Mouse (Mus musculus): ENCODE data around the gene Gm17509. TPM values are rescaled to one million over a fixed set of nuclear protein-coding genes. Genes with fewer than 3 reads are reported as not detected.
A peak's percentile ranks its signal among the peaks of the same experiment; 100 is the strongest.

The Gm17509 gene
- polyA plus RNA-seq, 1 experiment from 2014 or later, result 0.37 TPM

DNA sequence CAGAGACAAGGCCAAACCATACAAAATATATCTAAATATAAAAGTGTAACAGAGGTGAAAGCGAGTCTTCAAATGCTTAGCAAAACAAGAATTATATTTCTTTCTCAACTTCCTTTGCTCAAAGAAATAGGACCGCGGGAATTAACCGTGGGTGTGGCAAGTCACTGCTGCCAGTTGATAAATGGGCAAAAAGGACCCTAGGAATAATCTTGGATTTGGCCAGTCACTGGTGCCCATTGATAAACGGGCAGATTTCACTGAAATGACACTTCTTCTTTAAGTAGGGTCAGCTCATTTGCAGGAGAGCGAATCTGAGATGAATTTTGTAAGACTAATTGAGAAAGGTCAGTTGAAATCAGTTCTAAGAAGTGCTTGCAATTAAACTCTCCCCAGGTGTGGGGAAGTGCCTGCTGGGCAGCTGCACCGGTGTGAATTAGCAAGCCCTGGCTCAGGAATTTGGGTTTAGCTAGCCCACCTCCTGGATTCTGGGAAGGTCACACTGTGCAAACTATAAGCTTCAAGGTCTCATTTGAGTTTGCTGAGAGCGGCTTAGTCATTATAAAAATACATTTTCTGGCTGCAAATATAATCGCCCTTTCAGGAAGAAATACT lies 4.0 kb downstream of the Gm17509 start:
- Histone ChIP-seq H3K27me3 (ENCODE audit: control insufficient read depth, insufficient read depth, low read length) (no peaks in the 10 kb centered on the region), H3K9me3 (ENCODE audit: control insufficient read depth, low read length) (no peaks in the 10 kb centered on the region), H3K4me2 (ENCODE audit: low read depth) (no peak overlapping the region), H3K27ac (ENCODE audit: low read depth, low read length) (no peak overlapping the region), H3K9ac (ENCODE audit: low read length) (no peak overlapping the region), H3K36me3 (ENCODE audit: control insufficient read depth, insufficient read depth, low read length) (no peaks in the 10 kb centered on the region), H3K4me3 (ENCODE audit: low read depth, low read length) (no peak overlapping the region), H3K4me1 (ENCODE audit: control insufficient read depth, insufficient read depth, low read length) (no peaks in the 10 kb centered on the region)
- no peak for DNase-seq (ENCODE audit: low spot score)
- ATAC-seq (ENCODE audit: insufficient read depth, low FRiP score, low TSS enrichment), result no peak
- 28% methylated on average over 9 of the region's 9 CpGs for WGBS

DNA sequence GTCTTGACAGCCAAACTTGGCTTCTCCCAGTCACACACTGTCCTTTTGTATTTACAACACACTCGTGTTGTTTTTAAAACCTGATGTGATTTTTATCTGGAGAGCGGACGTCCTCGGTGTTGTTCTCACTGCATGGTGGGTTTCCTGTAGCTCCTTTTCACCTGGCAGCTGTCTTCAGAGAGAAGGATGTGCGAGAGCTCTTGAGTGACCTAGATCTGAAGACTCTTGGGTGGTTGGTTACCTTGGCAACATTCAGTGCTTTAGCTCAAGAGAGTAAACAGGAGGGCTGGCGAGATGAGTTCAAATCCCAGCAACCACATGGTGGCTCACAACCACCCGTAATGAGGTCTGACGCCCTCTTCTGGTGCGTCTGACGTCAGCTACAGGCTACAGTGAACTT lies 4.7 kb downstream of the Gm17509 start:
- no peaks in the 10 kb centered on the region for H3K4me1 ChIP-seq (ENCODE audit: control insufficient read depth, insufficient read depth, low read length)
- H3K9ac ChIP-seq (ENCODE audit: low read length), result no peak overlapping the region
- H3K36me3 ChIP-seq (ENCODE audit: control insufficient read depth, insufficient read depth, low read length), result no peaks in the 10 kb centered on the region
- no peaks in the 10 kb centered on the region for H3K27me3 ChIP-seq (ENCODE audit: control insufficient read depth, insufficient read depth, low read length)
- 21% methylated on average over 10 of the region's 10 CpGs for WGBS
- DNase-seq (ENCODE audit: low spot score), result no peak
- no peak for ATAC-seq (ENCODE audit: insufficient read depth, low FRiP score, low TSS enrichment)
- H3K27ac ChIP-seq (ENCODE audit: low read depth, low read length), result no peak overlapping the region
- no peak overlapping the region for H3K4me3 ChIP-seq (ENCODE audit: low read depth, low read length)
- no peak overlapping the region for H3K4me2 ChIP-seq (ENCODE audit: low read depth)
- no peaks in the 10 kb centered on the region for H3K9me3 ChIP-seq (ENCODE audit: control insufficient read depth, low read length)

DNA sequence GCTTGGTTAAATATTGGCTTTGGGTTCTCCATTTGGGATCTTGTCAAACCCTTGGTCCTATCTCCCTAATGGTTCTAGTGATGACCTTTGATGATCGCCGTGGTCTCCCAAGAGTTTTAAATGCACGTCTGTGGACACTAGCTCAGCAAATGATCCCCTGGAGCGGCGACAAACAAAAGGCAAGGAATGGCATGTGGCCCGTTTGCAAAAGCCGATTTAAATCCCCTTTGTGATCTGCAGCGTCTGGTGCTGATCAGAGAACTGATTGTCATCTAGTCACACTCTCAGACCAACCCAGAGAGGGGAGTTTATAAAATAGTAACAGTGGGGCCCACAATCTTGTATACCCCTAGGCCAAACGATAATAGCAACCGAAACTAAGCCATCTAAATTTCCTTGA lies 5.4 kb downstream of the Gm17509 start:
- no peaks in the 10 kb centered on the region for H3K27me3 ChIP-seq (ENCODE audit: control insufficient read depth, insufficient read depth, low read length)
- H3K4me3 ChIP-seq (ENCODE audit: low read depth, low read length), result no peak overlapping the region
- DNase-seq (ENCODE audit: low spot score) (no peak), ATAC-seq (ENCODE audit: insufficient read depth, low FRiP score, low TSS enrichment) (no peak)
- 7% methylated on average over 10 of the region's 10 CpGs for WGBS
- no peaks in the 10 kb centered on the region for H3K36me3 ChIP-seq (ENCODE audit: control insufficient read depth, insufficient read depth, low read length)
- no peaks in the 10 kb centered on the region for H3K4me1 ChIP-seq (ENCODE audit: control insufficient read depth, insufficient read depth, low read length)
- H3K9ac ChIP-seq (ENCODE audit: low read length), result no peak overlapping the region
- H3K4me2 ChIP-seq (ENCODE audit: low read depth), result no peak overlapping the region
- no peak overlapping the region for H3K27ac ChIP-seq (ENCODE audit: low read depth, low read length)
- no peaks in the 10 kb centered on the region for H3K9me3 ChIP-seq (ENCODE audit: control insufficient read depth, low read length)

DNA sequence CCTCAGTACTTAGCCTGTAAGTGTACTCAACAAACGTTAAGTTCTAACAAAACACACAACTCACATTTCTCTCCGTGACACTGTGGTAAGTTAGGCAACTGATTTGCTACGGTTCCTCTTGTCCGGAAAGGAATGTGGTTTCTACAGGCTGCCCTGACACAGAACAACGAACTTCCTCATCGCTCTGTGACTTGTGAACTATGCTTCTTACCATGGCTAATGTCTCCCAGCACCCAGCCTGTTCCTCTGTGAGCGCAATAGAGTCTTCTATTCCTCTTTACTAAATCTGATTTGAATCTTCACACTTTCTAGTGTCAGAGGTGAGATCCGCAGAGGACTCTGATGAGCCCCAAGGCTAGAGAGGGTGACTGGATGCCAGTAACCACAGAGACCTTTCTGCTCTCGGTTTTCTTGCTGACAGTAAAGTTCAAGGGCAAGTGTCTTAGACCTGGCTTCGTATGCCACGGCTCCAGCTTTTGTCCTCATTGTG lies 9.4 kb downstream of the Gm17509 start:
- H3K4me1 ChIP-seq (ENCODE audit: control insufficient read depth, insufficient read depth, low read length), result no peaks in the 10 kb centered on the region
- 52% methylated on average over 11 of the region's 11 CpGs for WGBS
- ATAC-seq (ENCODE audit: insufficient read depth, low FRiP score, low TSS enrichment) (no peak), DNase-seq (ENCODE audit: low spot score) (no peak)
- H3K9me3 ChIP-seq (ENCODE audit: control insufficient read depth, low read length), result no peaks in the 10 kb centered on the region
- H3K9ac ChIP-seq (ENCODE audit: low read length), result no peak overlapping the region
- no peaks in the 10 kb centered on the region for H3K36me3 ChIP-seq (ENCODE audit: control insufficient read depth, insufficient read depth, low read length)
- no peak overlapping the region for H3K27ac ChIP-seq (ENCODE audit: low read depth, low read length)
- no peaks in the 10 kb centered on the region for H3K27me3 ChIP-seq (ENCODE audit: control insufficient read depth, insufficient read depth, low read length)
- H3K4me3 ChIP-seq (ENCODE audit: low read depth, low read length), result no peak overlapping the region
- H3K4me2 ChIP-seq (ENCODE audit: low read depth), result no peak overlapping the region

DNA sequence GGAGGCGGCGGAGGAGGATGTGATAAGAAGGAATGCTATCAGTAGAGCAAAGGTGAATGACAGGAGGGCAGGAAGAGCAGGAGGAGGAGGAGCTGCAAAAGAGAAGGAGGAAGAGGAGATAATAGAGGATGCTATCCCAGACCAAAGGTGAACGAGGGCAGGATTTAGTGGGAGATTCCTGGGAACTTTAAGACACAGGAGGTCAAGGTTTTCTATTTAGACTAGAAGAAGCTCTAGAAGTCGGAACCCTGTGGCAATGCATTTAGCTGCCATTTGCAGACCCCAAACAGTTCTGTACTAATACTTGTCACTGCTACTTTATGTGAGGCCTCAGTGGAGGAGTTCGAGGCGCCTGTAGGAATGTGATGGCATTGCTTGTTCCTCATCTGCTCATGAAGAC lies 12.6 kb downstream of the Gm17509 start, which contains the start of gene Emb:
TSS of gene Emb (plus strand) at position 301 of the 400 bp plus-strand sequence.
- H3K27me3 ChIP-seq (ENCODE audit: control insufficient read depth, insufficient read depth, low read length), result no peaks in the 10 kb centered on the region
- ATAC-seq (ENCODE audit: insufficient read depth, low FRiP score, low TSS enrichment), result no peak
- H3K9me3 ChIP-seq (ENCODE audit: control insufficient read depth, low read length), result no peaks in the 10 kb centered on the region
- no peak within 1 kb of the TSS for H3K9ac ChIP-seq (ENCODE audit: low read length)
- H3K4me2 ChIP-seq (ENCODE audit: low read depth), result no peak within 1 kb of the TSS
- DNase-seq (ENCODE audit: low spot score), result no peak
- no peak within 1 kb of the TSS for H3K4me3 ChIP-seq (ENCODE audit: low read depth, low read length)
- 87% methylated on average over 6 of the region's 6 CpGs for WGBS
- no peaks in the 10 kb centered on the region for H3K36me3 ChIP-seq (ENCODE audit: control insufficient read depth, insufficient read depth, low read length)
- H3K4me1 ChIP-seq (ENCODE audit: control insufficient read depth, insufficient read depth, low read length), result no peaks in the 10 kb centered on the region
- no peak within 1 kb of the TSS for H3K27ac ChIP-seq (ENCODE audit: low read depth, low read length)

DNA sequence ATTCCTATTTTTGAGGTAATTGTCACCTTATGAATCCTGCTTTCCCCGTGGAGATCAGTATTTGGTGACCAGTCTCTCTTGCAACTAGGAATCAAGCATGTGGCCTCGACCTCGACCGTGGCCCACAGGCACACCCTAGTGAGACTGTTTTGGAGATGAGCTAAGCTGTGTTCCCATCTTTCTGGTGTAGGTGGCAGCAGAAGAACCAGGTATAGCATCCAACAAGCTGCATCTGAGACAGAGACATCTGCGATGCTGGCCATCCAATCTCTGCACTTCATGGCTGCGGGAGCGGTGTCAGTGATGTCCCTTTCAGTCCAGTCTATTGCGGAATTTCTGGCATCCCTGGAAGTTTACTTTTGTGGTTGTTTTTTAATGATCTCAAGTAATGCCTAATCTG lies 14.8 kb downstream of the Gm17509 start:
- Histone ChIP-seq H3K27ac (ENCODE audit: low read depth, low read length) (no peak overlapping the region), H3K27me3 (ENCODE audit: control insufficient read depth, insufficient read depth, low read length) (no peaks in the 10 kb centered on the region), H3K4me3 (ENCODE audit: low read depth, low read length) (no peak overlapping the region), H3K9me3 (ENCODE audit: control insufficient read depth, low read length) (no peaks in the 10 kb centered on the region), H3K36me3 (ENCODE audit: control insufficient read depth, insufficient read depth, low read length) (no peaks in the 10 kb centered on the region), H3K4me1 (ENCODE audit: control insufficient read depth, insufficient read depth, low read length) (no peaks in the 10 kb centered on the region), H3K4me2 (ENCODE audit: low read depth) (no peak overlapping the region), H3K9ac (ENCODE audit: low read length) (no peak overlapping the region)
- DNase-seq (ENCODE audit: low spot score) (no peak), ATAC-seq (ENCODE audit: insufficient read depth, low FRiP score, low TSS enrichment) (no peak)
- 92% methylated on average over 8 of the region's 8 CpGs for WGBS

DNA sequence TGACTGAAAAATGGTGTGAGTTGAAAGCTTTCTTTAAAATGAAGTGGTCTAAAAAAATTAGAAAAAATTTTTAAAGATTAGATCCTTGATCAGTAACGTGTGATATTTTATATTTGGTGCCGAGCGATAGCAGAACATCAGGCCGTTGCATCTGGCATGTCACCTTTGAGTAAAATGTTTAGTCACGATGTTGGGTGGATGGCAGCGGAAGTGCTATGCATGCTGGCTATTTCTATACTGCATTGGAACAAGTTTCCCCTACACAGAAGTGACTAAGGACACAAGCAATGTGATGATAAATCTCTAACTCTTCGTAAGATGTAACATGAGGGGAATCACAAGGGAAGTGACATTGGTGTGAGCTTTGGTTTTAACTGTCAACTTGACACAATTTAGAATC lies 16.2 kb downstream of the Gm17509 start:
- Histone ChIP-seq H3K4me1 (ENCODE audit: control insufficient read depth, insufficient read depth, low read length) (no peaks in the 10 kb centered on the region), H3K4me2 (ENCODE audit: low read depth) (no peak overlapping the region), H3K9ac (ENCODE audit: low read length) (no peak overlapping the region), H3K27ac (ENCODE audit: low read depth, low read length) (no peak overlapping the region), H3K27me3 (ENCODE audit: control insufficient read depth, insufficient read depth, low read length) (no peaks in the 10 kb centered on the region), H3K4me3 (ENCODE audit: low read depth, low read length) (no peak overlapping the region), H3K36me3 (ENCODE audit: control insufficient read depth, insufficient read depth, low read length) (no peaks in the 10 kb centered on the region), H3K9me3 (ENCODE audit: control insufficient read depth, low read length) (no peaks in the 10 kb centered on the region)
- DNase-seq (ENCODE audit: low spot score) (no peak), ATAC-seq (ENCODE audit: insufficient read depth, low FRiP score, low TSS enrichment) (no peak)
- 92% methylated on average over 7 of the region's 7 CpGs for WGBS

DNA sequence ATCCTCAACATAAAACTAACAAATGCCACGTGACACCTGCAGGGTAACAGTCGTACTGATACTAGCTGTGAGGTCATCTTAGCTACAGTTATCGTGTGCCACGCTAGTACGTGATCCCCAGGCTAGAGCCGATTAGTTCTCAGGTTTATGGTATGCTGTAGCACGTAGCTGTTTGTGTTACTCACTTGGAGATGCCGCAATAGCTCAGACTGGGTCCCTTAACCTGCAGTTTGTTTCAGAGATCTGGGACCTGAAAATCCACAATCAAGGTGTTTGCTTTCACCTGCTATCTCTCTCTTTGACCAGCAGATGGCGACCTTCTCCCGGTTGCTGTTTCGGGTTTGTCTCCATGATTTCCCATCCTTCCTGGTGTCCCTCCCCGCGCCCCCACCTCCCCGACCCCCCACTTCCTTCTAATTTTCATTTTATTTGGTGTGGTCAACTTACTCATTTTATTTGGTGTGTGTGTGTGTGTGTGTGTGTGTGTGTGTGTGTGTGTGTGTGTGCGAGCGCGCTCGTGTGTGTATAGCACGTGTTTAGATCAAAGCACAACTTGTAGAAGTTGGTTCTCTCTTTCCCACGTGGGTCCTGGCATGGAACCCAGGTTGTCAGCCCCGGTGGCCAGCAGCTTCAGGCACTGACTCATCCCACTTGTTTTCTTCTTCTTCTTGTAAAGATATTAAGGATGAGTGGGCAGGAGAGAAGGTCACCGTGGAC lies 18.0 kb downstream of the Gm17509 start:
- Histone ChIP-seq H3K4me3 (ENCODE audit: low read depth, low read length) (no peak overlapping the region), H3K27me3 (ENCODE audit: control insufficient read depth, insufficient read depth, low read length) (no peaks in the 10 kb centered on the region), H3K36me3 (ENCODE audit: control insufficient read depth, insufficient read depth, low read length) (no peaks in the 10 kb centered on the region), H3K9ac (ENCODE audit: low read length) (no peak overlapping the region), H3K4me1 (ENCODE audit: control insufficient read depth, insufficient read depth, low read length) (no peaks in the 10 kb centered on the region), H3K9me3 (ENCODE audit: control insufficient read depth, low read length) (no peaks in the 10 kb centered on the region), H3K27ac (ENCODE audit: low read depth, low read length) (no peak overlapping the region), H3K4me2 (ENCODE audit: low read depth) (no peak overlapping the region)
- DNase-seq (ENCODE audit: low spot score), result peak; percentile 34
- 45% methylated on average over 22 of the region's 22 CpGs for WGBS
- peak; percentile 58 for ATAC-seq (ENCODE audit: insufficient read depth, low FRiP score, low TSS enrichment)
